In the genomic region with DNA sequence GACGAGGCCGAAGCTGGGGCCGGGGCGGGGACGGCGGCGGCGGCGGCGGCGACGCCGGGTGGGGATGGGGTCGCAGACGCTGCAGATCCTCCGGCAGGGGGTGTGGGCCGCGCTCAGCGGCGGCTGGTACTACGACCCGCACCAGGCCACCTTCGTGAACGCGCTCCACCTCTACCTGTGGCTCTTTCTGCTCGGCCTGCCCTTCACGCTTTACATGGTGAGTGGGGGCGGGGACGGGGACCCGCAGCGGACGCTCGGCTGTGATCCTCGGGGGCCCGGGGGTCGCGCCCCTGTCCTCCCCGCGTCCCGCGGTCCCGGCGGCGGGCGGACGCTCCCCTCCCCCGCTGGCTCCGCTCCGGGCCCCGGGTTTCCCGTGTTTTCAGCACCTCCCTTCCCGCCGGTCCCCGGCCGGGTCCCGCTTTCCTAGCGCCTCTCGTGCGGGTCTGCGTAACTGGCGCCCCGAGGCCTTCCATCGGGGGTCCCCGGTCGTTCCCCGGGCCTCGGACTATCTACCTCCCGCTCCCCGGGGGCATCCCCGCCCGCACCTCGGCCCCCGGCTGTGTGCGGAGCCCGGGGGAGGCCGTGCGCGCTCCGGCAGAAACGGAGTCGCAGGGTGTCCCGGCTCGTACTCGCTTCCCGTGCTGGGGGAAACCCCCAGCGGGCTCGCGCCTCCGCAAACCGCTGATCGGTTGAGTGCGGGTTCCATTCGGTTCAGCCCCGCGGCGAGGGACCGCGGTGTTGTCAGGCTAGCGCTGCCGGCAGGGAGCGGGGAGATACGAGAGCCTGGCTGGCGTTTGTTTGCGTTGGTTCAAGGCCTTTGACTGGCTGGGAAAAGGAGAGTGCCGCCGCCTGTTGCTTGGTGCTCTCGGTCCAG, we compare ENCODE assay signal across 8 mouse cellular contexts. TPM values are rescaled to one million over a fixed set of nuclear protein-coding genes. Genes with fewer than 3 reads are reported as not detected.
DNase-seq lines count a peak whose midpoint lies in the region; ATAC-seq and TF ChIP-seq lines count a peak whose summit lies in the region.

No protein-coding gene starts in this region.

- DNase-seq in 3134 (ENCODE audit: extremely low read depth, insufficient read length, low spot score), result peak; percentile 78
- peak; percentile 86 for DNase-seq in adrenal gland, adult 2 months
- peak; percentile 81 for DNase-seq in embryonic facial prominence, embryonic 10.5 days (ENCODE audit: low spot score)
- DNase-seq in heart, adult 8-10 months (ENCODE audit: low spot score), result peak; percentile 62
- DNase-seq in kidney, adult 8-10 months, result peak; percentile 38 to 52
- DNase-seq in splenic B cell, adult 2 months (ENCODE audit: low read depth, low spot score), result peak; percentile 75

- peaks cover 49% of the 10 kb centered on the region for H3K4me1 ChIP-seq in embryonic facial prominence, embryonic 10.5 days
- H3K4me1 ChIP-seq in liver, embryonic 12.5 days, result peaks cover 25% of the 10 kb centered on the region

- peak overlapping the region; percentile 88 for H3K4me2 ChIP-seq in liver, embryonic 12.5 days
- peak overlapping the region; percentile 87 for H3K4me2 ChIP-seq in myocyte (ENCODE audit: low read depth)

- peaks cover 36% of the 10 kb centered on the region for H3K79me2 ChIP-seq in myocyte (ENCODE audit: control insufficient read depth, insufficient read depth)

- H3ac ChIP-seq in myocyte (ENCODE audit: control insufficient read depth, insufficient read length), result peak overlapping the region; percentile 96

- H3K4me3 ChIP-seq in embryonic facial prominence, embryonic 10.5 days, result peak overlapping the region; percentile 98
- peak overlapping the region; percentile 77 for H3K4me3 ChIP-seq in liver, embryonic 12.5 days
- peak overlapping the region; percentile 53 for H3K4me3 ChIP-seq in myocyte

- H3K9me3 ChIP-seq in embryonic facial prominence, embryonic 10.5 days, result no peaks in the 10 kb centered on the region
- H3K9me3 ChIP-seq in liver, embryonic 12.5 days (replicated peaks), result no peaks in the 10 kb centered on the region

- peak; percentile 46 for ATAC-seq in liver, embryonic 12.5 days

- WGBS in embryonic facial prominence, embryonic 10.5 days, result under 1% methylated on average over 107 of the region's 107 CpGs
- under 1% methylated on average over 97 of the region's 107 CpGs for WGBS in liver, embryonic 12.5 days (ENCODE audit: insufficient replicate concordance)

- peaks cover 22% of the 10 kb centered on the region for H3K27me3 ChIP-seq in embryonic facial prominence, embryonic 10.5 days (replicated peaks; ENCODE audit: low read depth, poor library complexity, severe bottlenecking)
- peaks cover 64% of the 10 kb centered on the region for H3K27me3 ChIP-seq in liver, embryonic 12.5 days (replicated peaks)
- no peaks in the 10 kb centered on the region for H3K27me3 ChIP-seq in myocyte (ENCODE audit: control insufficient read depth, insufficient read depth, insufficient read length)
- H3K27me3 ChIP-seq in splenic B cell, adult 2 months (ENCODE audit: control insufficient read depth, insufficient read depth, low read length, poor library complexity, severe bottlenecking), result no peaks in the 10 kb centered on the region

- peak overlapping the region; percentile 98 for H3K27ac ChIP-seq in embryonic facial prominence, embryonic 10.5 days (replicated peaks)
- peak overlapping the region; percentile 64 for H3K27ac ChIP-seq in liver, embryonic 12.5 days

- no peak for TF ChIP-seq POLR2A in myocyte (IDR thresholded peaks at IDR 0.05; ENCODE audit: insufficient read length, low read depth)

- peak overlapping the region; percentile 78 for H3K9ac ChIP-seq in liver, embryonic 12.5 days

- H3K36me3 ChIP-seq in embryonic facial prominence, embryonic 10.5 days (replicated peaks), result no peaks in the 10 kb centered on the region
- H3K36me3 ChIP-seq in liver, embryonic 12.5 days, result no peaks in the 10 kb centered on the region
- no peaks in the 10 kb centered on the region for H3K36me3 ChIP-seq in myocyte (ENCODE audit: control insufficient read depth, insufficient read depth)
- H3K36me3 ChIP-seq in splenic B cell, adult 2 months (ENCODE audit: control insufficient read depth, insufficient read depth, low read length, poor library complexity, severe bottlenecking), result no peaks in the 10 kb centered on the region

TF ChIP-seq in myocyte, 11 proteins besides CTCF, POLR2A, EP300 and RAD21:
- TF ChIP-seq TCF12 (IDR thresholded peaks at IDR 0.05; ENCODE audit: insufficient read depth, poor library complexity, severe bottlenecking) (no peak), SRF (IDR thresholded peaks at IDR 0.05; ENCODE audit: control insufficient read depth, insufficient read length, low read depth) (no peak), REST (IDR thresholded peaks at IDR 0.05; ENCODE audit: insufficient read depth, insufficient read length) (no peak), MAX (IDR thresholded peaks at IDR 0.05; ENCODE audit: low read depth) (no peak), E2F4 (IDR thresholded peaks at IDR 0.05; ENCODE audit: insufficient read depth) (no peak), CEBPB (IDR thresholded peaks at IDR 0.05; ENCODE audit: insufficient read depth, poor library complexity, severe bottlenecking) (no peak), POLR2AphosphoS2 (IDR thresholded peaks at IDR 0.05; ENCODE audit: insufficient read length, low read depth) (no peak), MYOG (IDR thresholded peaks at IDR 0.05; ENCODE audit: control insufficient read depth in 1 of 3, insufficient read depth in 1 of 3, insufficient read length in 2 of 3, low read depth in 2 of 3) (no peak), USF1 (IDR thresholded peaks at IDR 0.05; ENCODE audit: low read depth) (no peak), TCF3 (IDR thresholded peaks at IDR 0.05; ENCODE audit: insufficient read length, low read depth) (no peak), MYOD1 (IDR thresholded peaks at IDR 0.05; ENCODE audit: control insufficient read depth in 1 of 3, insufficient read length in 2 of 3, low read depth in 2 of 3) (no peak)

RNA-seq across cellular contexts. Expression of gene Pcnx, which starts 0.7 kb away (rescaled TPM):
- total RNA-seq in adrenal gland, adult 2 months (2021), result 10 to 100 TPM; 48.7 to 56.5 TPM
- polyA plus RNA-seq in adrenal gland, adult 2 months (2012; rRNA removed), result 20.5 and 23.4 TPM in 2 replicates
- polyA plus RNA-seq in embryonic facial prominence, embryonic 10.5 days (2016; fragmentation: Nextera tagmentation; extraction: Ambion mirVana), result 8.0 and 12.5 TPM in 2 replicates
- total RNA-seq in heart, adult 8-10 months (2022), result 10 to 100 TPM; 53.7 to 77.4 (median 69.0) TPM
- polyA plus RNA-seq in liver, embryonic 12.5 days (2016; fragmentation: Nextera tagmentation; extraction: Ambion mirVana), result 2.7 TPM in 2 replicates
- 17.6 TPM for polyA plus RNA-seq in myocyte (2012; fragmentation: generic; extraction: Trizol)

Comparison
In these comparisons a context has a peak if more than half of its experiments do, and no peak if none do; other contexts are left out.
1. Peak in every context shown above with its lines: DNase-seq, ATAC-seq, H3K4me3 ChIP-seq and H3K27ac ChIP-seq.